Mouse (Mus musculus) midbrain, embryonic 14.5 days (tissue): ENCODE data around the gene Acsl5. TPM values are rescaled to one million over a fixed set of nuclear protein-coding genes. Genes with fewer than 3 reads are reported as not detected.
A peak's percentile ranks its signal among the peaks of the same experiment; 100 is the strongest.

Experiments
- ATAC-seq: fragments of 200-750 bp; cut with Nextera tagmentation; 2 replicates; pipeline ENCODE4 v1.8.0; 2017; ENCODE audit warnings: moderate number of reproducible peaks, moderate library complexity; ENCODE audit not compliant: low FRiP score, low TSS enrichment
- DNase-seq: peaks from one replicate; pipeline ENCODE4 v3.0.0-alpha.2; 2015
- H3K27ac ChIP-seq: fragments of 300-500 bp; sonication (generic); replicated peaks from 2 replicates; pipeline ENCODE4 v1.5.1; 2014; ENCODE audit warnings: mild to moderate bottlenecking, low read depth, low read length, moderate library complexity
- H3K27me3 ChIP-seq: fragments of 300-500 bp; sonication (generic); 2 replicates; pipeline ENCODE4 v1.6.1; 2014; ENCODE audit warnings: low read length, control low read depth, mixed read lengths; ENCODE audit not compliant: control insufficient read depth, insufficient read depth
- H3K36me3 ChIP-seq: fragments of 300-500 bp; sonication (generic); 2 replicates; pipeline ENCODE4 v1.6.1; 2014; ENCODE audit warnings: low read length, control low read depth; ENCODE audit not compliant: control insufficient read depth, insufficient read depth
- H3K4me1 ChIP-seq: fragments of 300-500 bp; sonication (generic); 2 replicates; pipeline ENCODE4 v1.6.1; 2014; ENCODE audit warnings: mild to moderate bottlenecking, antibody characterized with exemption, low read length, control low read depth; ENCODE audit not compliant: control insufficient read depth, insufficient read depth
- H3K4me2 ChIP-seq: fragments of 300-500 bp; sonication (generic); 2 replicates; pipeline ENCODE4 v1.6.1; 2014; ENCODE audit warnings: mild to moderate bottlenecking, low read length, moderate library complexity
- H3K4me3 ChIP-seq: fragments of 300-500 bp; sonication (generic); replicated peaks from 2 replicates; pipeline ENCODE4 v1.5.1; 2014; ENCODE audit warnings: low read depth, low read length
- H3K9ac ChIP-seq: fragments of 300-500 bp; sonication (generic); replicated peaks from 2 replicates; pipeline ENCODE4 v1.6.1; 2014; ENCODE audit warnings: mild to moderate bottlenecking, low read length, moderate library complexity
- H3K9me3 ChIP-seq: fragments of 300-500 bp; sonication (generic); 2 replicates; pipeline ENCODE4 v1.6.1; 2016; ENCODE audit warnings: low read length, control low read depth, mixed read lengths; ENCODE audit not compliant: control insufficient read depth
- WGBS: fragments of 180-500 bp; shearing (Covaris S2); extraction: QIAGEN DNeasy Blood & Tissue Kit; methylation state at CpG from one replicate; pipeline ENCODE4 v1.1.7; 2014; 5-methylcytosine and 5-hydroxymethylcytosine counted together
- polyA plus RNA-seq: library from polyadenylated mRNA; unstranded; fragments of >200 nt; fragmentation: Nextera tagmentation; extraction: Ambion mirVana; gene quantifications from 2 replicates; pipeline ENCODE4 v1.2.1, GENCODE M21; 2014

Gene Acsl5
- polyA plus RNA-seq, 1 experiment from 2014 or later = 12.6 TPM

- ATAC-seq = no peak
- no peaks in the 10 kb centered on the region for H3K9me3 ChIP-seq
- DNase-seq = no peak
- peaks cover 13% of the 10 kb centered on the region for H3K4me1 ChIP-seq
- H3K9ac ChIP-seq = no peak overlapping the region
- no peak overlapping the region for H3K27ac ChIP-seq
- H3K36me3 ChIP-seq = no peaks in the 10 kb centered on the region
- no peak overlapping the region for H3K4me2 ChIP-seq
- WGBS = 94% methylated on average over 10 of the region's 10 CpGs
- H3K27me3 ChIP-seq = no peaks in the 10 kb centered on the region
- H3K4me3 ChIP-seq = no peak overlapping the region
Measured at GRCm38 (mm10) chr19:55337664-55338063, 85.9 kb downstream of the Acsl5 start.

- DNase-seq = no peak
- no peak overlapping the region for H3K27ac ChIP-seq
- no peaks in the 10 kb centered on the region for H3K36me3 ChIP-seq
- 82% methylated on average over 6 of the region's 6 CpGs for WGBS
- H3K4me1 ChIP-seq = peaks cover 13% of the 10 kb centered on the region
- H3K4me2 ChIP-seq = no peak overlapping the region
- H3K4me3 ChIP-seq = no peak overlapping the region
- no peaks in the 10 kb centered on the region for H3K27me3 ChIP-seq
- no peaks in the 10 kb centered on the region for H3K9me3 ChIP-seq
- H3K9ac ChIP-seq = no peak overlapping the region
- no peak for ATAC-seq
Measured at GRCm38 (mm10) chr19:55340521-55340920, 88.8 kb downstream of the Acsl5 start.

DNA sequence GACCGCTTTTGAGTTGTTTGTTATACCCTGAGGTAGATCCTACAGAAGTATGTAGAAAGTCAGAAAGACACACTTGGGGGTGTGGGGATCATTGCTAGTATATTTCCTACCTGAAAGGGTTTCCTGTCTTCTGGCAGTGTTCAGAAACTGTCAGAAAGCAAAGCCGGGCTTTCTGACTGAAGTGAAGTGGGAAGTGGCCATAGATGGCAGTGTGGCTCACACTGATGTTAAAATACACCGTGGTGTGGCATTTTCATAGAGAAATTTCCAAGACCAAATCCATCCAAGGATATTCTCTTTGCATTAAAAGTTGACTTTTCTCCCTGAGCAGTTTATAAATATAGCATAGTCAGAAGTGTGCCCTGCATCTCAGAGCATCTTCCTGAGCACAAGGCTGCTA is 89.6 kb downstream of the Acsl5 start:
- Histone ChIP-seq H3K4me2 (no peak overlapping the region), H3K4me1 (peaks cover 9% of the 10 kb centered on the region), H3K9me3 (no peaks in the 10 kb centered on the region), H3K9ac (no peak overlapping the region), H3K36me3 (no peaks in the 10 kb centered on the region), H3K27ac (no peak overlapping the region), H3K27me3 (no peaks in the 10 kb centered on the region), H3K4me3 (no peak overlapping the region)
- DNase-seq (peak; percentile 70), ATAC-seq (no peak)
- WGBS = 75% methylated on average over 3 of the region's 3 CpGs

DNA sequence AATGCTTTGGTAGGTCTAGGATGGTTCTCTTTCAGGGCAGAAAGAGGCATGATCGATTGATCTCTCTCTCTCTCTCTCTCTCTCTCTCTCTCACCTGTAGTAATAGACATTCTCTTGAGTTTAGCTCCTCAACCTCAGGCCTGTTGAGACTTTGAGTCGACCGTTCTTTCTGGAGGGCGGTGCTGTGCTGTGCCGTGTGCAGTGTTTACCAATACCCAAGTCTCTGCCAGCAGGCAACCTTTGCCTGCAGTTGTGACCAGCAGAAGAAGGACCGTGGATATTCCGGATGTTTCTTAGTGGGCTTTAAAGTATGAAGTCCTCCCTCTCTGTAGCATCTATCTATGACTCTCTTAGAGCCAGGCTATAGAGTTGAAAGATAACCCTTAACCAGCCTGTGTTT is 90.7 kb downstream of the Acsl5 start:
- H3K27ac ChIP-seq = no peak overlapping the region
- H3K9me3 ChIP-seq = no peaks in the 10 kb centered on the region
- DNase-seq (no peak), ATAC-seq (no peak)
- H3K4me3 ChIP-seq = no peak overlapping the region
- H3K36me3 ChIP-seq = no peaks in the 10 kb centered on the region
- H3K4me1 ChIP-seq = no peaks in the 10 kb centered on the region
- H3K4me2 ChIP-seq = no peak overlapping the region
- no peak overlapping the region for H3K9ac ChIP-seq
- H3K27me3 ChIP-seq = no peaks in the 10 kb centered on the region
- whole genome bisulfite sequencing = 93% methylated on average over 7 of the region's 7 CpGs

DNA sequence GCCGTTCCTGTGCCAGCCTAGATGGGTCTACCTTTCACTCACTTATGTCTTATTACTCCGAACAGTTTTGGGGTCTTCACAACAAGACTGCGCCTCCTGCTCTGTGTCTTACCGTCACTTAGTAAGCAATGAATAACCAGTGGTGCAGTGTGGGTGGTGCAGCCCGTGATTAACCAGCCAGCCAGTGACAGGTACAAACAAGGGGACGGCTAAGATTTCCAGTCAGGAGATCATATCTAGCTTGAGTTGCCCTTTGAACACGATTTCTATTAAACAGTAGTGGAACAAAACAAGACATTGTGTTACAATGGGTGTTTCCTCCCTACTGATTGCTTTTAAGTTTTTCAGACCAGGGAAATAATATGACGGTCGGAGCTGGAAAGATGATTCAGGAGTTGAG is 91.5 kb downstream of the Acsl5 start:
- DNase-seq (no peak), ATAC-seq (no peak)
- no peaks in the 10 kb centered on the region for H3K36me3 ChIP-seq
- no peak overlapping the region for H3K27ac ChIP-seq
- H3K27me3 ChIP-seq = no peaks in the 10 kb centered on the region
- 92% methylated on average over 9 of the region's 9 CpGs for WGBS
- H3K9me3 ChIP-seq = no peaks in the 10 kb centered on the region
- H3K4me3 ChIP-seq = no peak overlapping the region
- no peaks in the 10 kb centered on the region for H3K4me1 ChIP-seq
- no peak overlapping the region for H3K9ac ChIP-seq
- H3K4me2 ChIP-seq = no peak overlapping the region

Other genes with a start within 250 kb of the Acsl5 start
- 19.3 and 28.7 TPM in 2 replicates for gene Gpam, start 124.7 kb upstream of the Acsl5 start, polyA plus RNA-seq
- 0.65 and 0.68 TPM in 2 replicates for gene Tectb, start 71.2 kb upstream of the Acsl5 start, polyA plus RNA-seq
- 0.07 and 0.18 TPM in 2 replicates for gene Gucy2g, start 10.7 kb upstream of the Acsl5 start, polyA plus RNA-seq
- gene Zdhhc6, start 64.1 kb downstream of the Acsl5 start, polyA plus RNA-seq = 52.7 and 72.4 TPM in 2 replicates
- gene Vti1a, start 64.4 kb downstream of the Acsl5 start, polyA plus RNA-seq = 25.3 and 33.9 TPM in 2 replicates